Mouse (Mus musculus): ENCODE measurements around the gene Rassf2.
A peak's percentile ranks its signal among the peaks of the same experiment; 100 is the strongest.

Gene Rassf2

DNA sequence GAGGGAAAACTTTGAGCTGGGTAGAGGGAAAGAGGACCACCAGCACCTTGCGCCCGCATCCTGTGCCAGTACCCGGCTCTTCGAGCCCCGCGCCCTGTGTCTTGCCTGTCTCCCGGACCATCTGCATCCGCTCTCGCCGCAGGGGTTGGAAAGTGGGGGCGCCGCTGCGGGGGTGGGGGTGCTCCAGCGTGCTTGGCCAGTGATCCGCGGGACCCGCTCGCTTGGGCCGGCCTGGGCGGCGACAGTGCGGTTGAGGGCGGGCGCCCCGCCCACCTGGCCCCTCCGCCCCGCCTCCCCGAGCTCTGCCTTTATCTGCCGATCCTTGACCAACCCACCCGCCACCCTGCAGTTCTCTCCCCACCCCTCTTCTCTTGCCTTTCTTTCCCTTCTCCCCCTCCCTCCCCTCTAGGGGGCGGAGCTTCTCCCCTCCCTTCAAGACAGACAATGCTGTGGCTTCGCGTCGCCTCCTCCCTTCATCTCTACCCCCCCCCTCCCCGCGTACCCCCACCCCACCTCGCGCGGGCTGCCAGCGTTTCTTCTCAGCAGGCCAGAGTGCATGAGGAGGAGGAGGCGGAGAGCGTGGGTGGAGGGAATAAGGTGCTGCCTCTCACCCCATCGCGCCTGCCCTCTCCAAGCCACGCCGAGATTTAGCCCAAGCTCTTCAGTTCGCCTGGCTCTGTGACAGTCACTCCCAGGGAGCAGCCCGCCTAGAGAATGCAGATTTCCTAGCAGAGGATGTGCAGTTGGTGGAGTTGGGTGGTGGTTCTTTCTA, at the start of gene Rassf2:
Gene Rassf2 (minus strand): TSS at position 613 of the 772 bp plus-strand sequence.
- peak; percentile 65 for DNase-seq (ENCODE audit: extremely low read depth, low read depth)

- no peak for DNase-seq (ENCODE audit: extremely low read depth, low read depth)
Measured at GRCm38 (mm10) chr2:132079139-132079538, 49.1 kb upstream of the Rassf2 start.

DNA sequence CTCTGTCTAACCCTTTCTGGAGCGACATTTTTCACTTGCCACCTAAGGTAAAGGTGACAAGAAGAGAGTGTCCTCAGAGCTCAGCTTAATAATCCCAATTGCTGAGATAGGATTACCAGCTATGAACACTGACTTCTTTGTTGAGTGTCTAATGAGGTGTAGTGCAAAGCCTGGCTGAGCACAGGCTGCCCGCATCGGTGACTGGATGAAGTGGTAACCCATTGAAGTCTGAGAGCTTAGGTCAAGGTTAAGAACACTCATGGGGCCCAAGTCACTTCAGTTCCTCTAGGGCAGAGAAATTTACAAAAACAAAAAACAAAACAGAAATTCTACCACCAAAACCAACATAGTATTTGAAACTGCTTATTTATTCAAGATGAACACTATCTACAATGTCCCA, 43.0 kb upstream of the Rassf2 start:
- DNase-seq (ENCODE audit: extremely low read depth, low read depth), result no peak

DNA sequence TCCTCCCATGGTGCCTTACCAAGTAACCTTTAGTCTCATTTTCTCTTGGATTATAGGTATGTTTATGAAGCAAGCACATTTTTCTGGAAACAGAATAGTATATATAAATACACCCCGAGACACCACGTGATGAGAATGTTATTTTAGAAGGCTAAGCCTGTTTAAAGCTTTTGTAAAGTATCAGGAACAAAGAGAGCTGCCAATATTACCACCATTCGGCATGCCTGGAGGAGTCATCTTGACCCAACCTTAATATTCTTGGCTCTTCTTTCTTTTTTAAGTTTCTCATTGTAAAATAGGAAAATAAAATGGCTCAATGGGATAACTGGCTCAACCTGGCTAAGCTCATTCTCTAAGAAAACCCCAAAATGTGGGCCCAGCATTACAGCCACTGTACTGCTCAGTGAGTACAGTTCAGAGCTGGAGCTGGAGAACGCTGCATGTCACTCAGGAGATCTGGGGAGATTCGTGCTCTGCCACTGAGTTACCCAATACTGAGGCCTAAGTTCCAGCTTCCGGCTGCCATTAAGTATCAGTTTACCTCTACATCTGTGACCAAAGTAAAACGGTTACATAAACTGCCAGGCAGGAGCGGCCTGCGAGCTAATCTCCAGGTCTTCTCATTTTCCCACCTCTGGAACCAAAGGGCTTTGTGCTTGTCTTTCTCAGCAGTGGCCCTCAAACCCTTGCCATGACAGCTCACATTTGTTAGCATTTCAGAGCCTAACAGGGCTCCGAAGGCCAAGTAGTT, 40.1 kb upstream of the Rassf2 start:
- DNase-seq (ENCODE audit: extremely low read depth, low read depth), result no peak

GRCm38 (mm10) chr2:132064185-132064831, 34.2 kb upstream of the Rassf2 start:
- no peak for DNase-seq (ENCODE audit: extremely low read depth, low read depth)

GRCm38 (mm10) chr2:132063776-132064175, 33.7 kb upstream of the Rassf2 start:
- no peak for DNase-seq (ENCODE audit: extremely low read depth, low read depth)

DNA sequence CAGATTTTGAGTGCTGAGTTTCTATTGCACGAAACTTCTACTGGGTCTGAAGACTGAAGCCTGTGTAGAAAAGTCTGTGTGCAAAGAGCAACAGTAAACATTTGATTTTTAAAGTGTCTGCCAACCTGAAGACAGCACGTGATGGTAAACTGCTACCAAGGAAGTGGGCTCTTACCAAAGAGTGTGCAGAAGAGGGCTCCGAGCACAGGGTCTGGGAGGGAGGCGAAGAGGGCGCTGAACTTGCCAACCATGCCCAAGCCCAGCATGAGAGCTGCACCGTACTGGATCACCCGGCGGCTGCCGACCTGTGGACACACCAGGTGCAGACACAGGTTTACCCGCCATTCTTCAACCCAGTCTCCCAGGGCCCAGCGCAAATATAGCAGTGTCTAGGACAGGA, 31.8 kb upstream of the Rassf2 start:
- no peak for DNase-seq (ENCODE audit: extremely low read depth, low read depth)

DNA sequence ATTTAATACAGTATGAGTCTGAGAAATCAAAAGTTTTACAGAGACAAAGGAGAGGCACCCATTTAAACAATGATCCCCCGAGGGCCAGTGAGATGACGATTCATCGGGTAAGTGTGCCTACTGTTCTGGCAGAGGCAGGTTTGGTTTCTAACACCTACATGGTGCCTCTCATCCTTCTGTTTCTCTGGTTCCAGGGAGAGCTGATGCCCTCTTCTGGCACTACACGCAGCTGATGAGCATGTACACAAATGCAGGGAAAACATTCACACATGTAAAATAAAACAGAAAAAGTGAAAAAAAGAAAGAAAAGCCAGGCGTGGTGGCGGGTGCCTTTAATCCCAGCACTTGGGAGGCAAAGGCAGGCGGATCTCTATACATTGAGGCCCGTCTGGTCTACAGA, 29.9 kb upstream of the Rassf2 start:
- DNase-seq (ENCODE audit: extremely low read depth, low read depth), result no peak

- peak; percentile 33 for DNase-seq (ENCODE audit: extremely low read depth, low read depth)
Measured at GRCm38 (mm10) chr2:132055349-132055753, 25.3 kb upstream of the Rassf2 start.

DNA sequence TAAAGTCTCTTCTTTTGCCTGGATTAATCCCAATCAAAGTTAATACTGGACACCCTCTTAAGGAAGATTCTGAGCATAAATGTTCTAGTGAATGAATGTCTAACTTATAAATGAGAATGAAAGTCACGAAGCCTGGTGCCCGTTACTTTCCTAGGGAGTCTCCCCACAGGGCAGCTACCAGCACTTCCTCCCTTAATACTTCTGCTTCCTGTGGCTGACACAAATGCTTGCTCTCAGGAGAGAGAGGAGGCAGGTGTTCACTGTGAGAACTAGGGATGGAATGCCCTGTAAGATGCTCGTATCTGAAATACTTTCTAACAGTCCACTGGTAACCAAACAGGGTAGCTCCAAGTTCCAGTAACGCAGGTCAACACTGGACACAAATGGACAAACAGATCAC, 23.8 kb upstream of the Rassf2 start:
- DNase-seq (ENCODE audit: extremely low read depth, low read depth), result no peak

DNA sequence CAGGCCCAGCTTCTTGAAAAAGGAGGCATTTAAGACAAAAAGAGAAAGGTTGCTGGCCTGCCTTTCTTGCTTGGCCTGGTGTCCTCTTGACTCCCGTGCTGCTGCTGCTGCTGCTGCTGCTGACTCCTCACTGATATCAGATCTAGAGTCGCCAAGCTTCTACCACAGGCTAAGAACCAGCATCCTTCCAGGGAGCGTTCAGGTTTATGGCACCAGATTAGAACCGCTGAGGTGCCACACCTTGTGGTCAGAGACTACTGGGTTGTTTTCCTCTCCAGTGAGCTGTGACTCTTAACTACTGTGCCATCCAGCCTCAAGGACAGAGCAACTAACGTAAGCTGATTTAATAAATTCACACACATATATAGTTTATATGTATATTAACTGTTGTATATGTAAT, 21.7 kb upstream of the Rassf2 start:
- no peak for DNase-seq (ENCODE audit: extremely low read depth, low read depth)

DNA sequence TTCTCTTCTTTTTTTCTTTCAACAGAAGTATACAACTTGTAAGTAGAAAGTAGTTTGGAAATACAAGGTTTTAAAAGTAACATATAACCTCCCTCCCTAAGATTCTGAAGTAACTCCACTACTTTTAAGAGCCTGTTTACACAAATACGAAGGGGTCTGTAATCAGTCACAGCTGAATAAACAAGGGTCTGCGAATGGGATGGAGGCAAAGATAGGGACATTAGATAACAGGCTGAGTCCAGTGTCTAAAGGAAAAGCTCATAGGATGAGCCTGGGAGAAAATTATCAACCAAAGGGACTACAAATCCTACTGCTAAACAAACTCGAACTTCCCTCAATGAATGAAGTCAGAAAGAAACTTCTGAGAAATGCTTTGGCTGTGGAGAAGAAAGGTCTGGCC, 19.9 kb upstream of the Rassf2 start:
- no peak for DNase-seq (ENCODE audit: extremely low read depth, low read depth)

- no peak for DNase-seq (ENCODE audit: extremely low read depth, low read depth)
Measured at GRCm38 (mm10) chr2:132049491-132049890, 19.4 kb upstream of the Rassf2 start.

DNA sequence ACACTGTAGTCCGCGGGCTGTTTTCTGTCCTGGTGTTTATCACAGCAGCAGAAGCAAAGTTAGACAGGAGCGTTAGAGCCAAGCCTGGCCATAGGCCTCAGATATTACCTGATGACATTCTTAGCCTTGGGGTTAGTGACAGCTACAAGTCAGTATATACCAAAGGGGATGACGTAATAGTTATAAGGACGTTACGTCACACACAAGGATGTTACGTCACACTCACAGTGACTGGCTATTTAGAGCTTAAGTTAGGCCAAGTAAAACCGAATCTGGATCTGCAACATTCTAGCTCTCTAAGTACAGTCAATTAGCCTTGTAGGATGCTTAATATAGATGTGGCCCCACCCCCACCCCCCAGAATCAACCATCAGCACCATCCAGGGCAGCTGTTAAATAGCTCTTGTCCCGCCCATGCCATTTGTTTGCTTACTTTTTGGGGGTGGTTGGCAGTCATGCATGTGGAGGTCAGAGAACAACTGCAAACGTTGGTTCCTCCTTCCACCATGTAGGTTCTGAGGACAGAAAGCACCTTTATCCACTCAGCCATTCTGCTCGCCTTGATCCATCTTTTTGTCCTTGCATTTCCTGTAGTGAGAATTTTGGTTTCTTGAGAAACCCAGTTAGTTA, 18.2 kb upstream of the Rassf2 start:
- no peak for DNase-seq (ENCODE audit: extremely low read depth, low read depth)

- DNase-seq (ENCODE audit: extremely low read depth, low read depth), result no peak
Measured at GRCm38 (mm10) chr2:132047364-132047763, 17.3 kb upstream of the Rassf2 start.

DNA sequence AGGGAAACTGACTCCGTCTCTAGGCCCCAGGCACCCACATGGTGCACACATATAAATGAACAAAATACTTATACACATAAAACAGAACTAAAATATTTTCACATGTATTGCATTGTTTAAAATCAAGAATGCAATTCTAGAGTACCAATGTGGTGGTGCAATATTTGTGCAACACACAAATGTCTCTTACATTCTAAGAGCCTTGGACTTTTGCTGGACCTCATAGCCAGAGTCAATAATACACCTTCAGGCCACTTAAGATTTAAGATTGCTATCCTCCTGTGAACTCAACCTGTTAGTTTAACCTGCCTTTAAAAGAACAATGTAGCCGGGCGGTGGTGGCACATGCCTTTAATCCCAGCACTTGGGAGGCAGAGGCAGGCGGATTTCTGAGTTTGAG, 16.6 kb upstream of the Rassf2 start:
- no peak for DNase-seq (ENCODE audit: extremely low read depth, low read depth)

DNA sequence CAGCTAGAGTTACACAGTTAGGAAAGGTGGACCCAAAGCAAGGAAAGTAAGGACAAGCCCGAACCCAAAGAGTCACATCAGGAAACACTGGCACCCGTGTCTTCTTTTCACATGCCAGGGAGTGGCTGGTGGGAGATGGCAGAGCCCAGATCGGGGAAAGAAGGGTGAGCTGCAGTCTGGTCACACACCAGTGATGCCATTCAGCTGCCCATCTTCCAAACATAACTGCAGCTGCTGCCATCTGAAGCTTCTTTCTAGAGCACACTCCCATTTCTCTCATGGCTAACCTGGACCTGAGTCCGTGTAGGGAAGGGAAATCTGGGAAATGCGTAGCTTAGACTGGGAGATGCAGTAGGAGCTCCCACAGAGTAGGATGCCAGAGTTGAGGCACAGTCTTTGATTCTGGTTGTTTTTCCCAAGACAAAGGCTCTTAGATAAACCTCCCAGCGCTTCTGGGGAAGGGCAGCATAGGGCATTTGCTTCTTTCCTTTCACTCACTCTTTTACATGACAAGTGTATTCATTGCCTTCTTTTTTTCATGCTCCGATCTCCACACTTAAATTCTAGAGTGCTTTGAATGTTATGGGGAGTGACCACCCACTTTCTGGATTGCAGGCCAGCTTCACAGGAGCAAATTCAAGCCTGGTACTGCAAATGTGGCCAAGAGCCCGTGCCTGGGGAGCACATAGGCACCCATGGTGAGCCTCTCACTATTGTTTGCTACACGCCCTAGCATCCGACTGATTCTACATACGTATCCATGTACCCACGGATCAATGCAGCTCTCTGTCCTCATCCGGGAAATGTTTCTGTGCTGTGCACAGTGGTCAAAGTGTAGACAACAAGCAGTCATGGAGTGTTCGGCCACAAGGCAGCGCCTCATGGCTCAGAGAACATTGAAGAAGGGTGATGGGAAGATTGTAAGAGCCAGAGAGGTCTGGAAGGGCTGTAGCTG, 14.5 kb upstream of the Rassf2 start:
- no peak for DNase-seq (ENCODE audit: extremely low read depth, low read depth)

GRCm38 (mm10) chr2:132043101-132043621, 13.1 kb upstream of the Rassf2 start:
- no peak for DNase-seq (ENCODE audit: extremely low read depth, low read depth)

GRCm38 (mm10) chr2:132039894-132040293, 9.8 kb upstream of the Rassf2 start:
- DNase-seq (ENCODE audit: extremely low read depth, low read depth), result no peak

- DNase-seq (ENCODE audit: extremely low read depth, low read depth), result no peak
Measured at GRCm38 (mm10) chr2:132036326-132036725, 6.3 kb upstream of the Rassf2 start.

DNA sequence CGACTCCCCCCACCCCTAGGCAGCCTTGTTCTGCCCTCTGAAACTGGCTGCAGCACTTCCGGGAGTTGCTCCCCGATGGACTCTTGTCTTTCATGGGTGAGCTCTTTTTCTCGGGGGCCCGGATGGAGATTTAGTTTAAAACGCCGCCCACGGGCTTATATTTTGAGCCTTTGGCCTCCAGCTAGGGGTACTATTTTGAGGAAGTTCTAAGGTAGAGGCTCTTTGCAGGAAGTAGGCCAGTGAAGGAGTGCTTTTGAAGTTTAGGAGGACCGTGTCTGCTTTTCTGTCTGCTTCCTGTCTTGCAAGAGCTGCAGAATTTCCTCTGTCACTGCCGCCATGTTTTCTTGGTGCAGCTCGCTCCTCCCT, 5.4 kb upstream of the Rassf2 start:
- peak; percentile 80 for DNase-seq (ENCODE audit: extremely low read depth, low read depth)
